Mouse (Mus musculus) intestine, postnatal 0 days (tissue): ENCODE measurements around the gene Scfd2. TPM values are rescaled to one million over a fixed set of nuclear protein-coding genes. Genes with fewer than 3 reads are reported as not detected.

Experiments
- ATAC-seq: fragments of 200-750 bp; cut with Nextera tagmentation; 2 replicates; pipeline ENCODE4 v1.8.0; 2017; ENCODE audit warnings: mild to moderate bottlenecking, moderate TSS enrichment, moderate library complexity
- H3K27ac ChIP-seq: fragments of 300-500 bp; sonication (generic); 2 replicates; pipeline ENCODE4 v1.5.1; 2014; ENCODE audit warnings: mild to moderate bottlenecking, low read depth, low read length, moderate library complexity
- H3K27me3 ChIP-seq: fragments of 300-500 bp; sonication (generic); replicated peaks from 2 replicates; pipeline ENCODE4 v1.6.1; 2014; ENCODE audit warnings: low read length, mixed read lengths; ENCODE audit not compliant: control insufficient read depth, insufficient read depth
- H3K36me3 ChIP-seq: fragments of 300-500 bp; sonication (generic); 2 replicates; pipeline ENCODE4 v1.6.1; 2014; ENCODE audit warnings: mild to moderate bottlenecking, moderate library complexity; ENCODE audit not compliant: control insufficient read depth, insufficient read depth
- H3K4me1 ChIP-seq: fragments of 300-500 bp; sonication (generic); replicated peaks from 2 replicates; pipeline ENCODE4 v1.6.1; 2014; ENCODE audit warnings: antibody characterized with exemption, low read length, mixed read lengths; ENCODE audit not compliant: control insufficient read depth, insufficient read depth
- H3K4me2 ChIP-seq: fragments of 300-500 bp; sonication (generic); replicated peaks from 2 replicates; pipeline ENCODE4 v1.6.1; 2014; ENCODE audit warnings: low read depth, mild to moderate bottlenecking, moderate library complexity
- H3K4me3 ChIP-seq: fragments of 300-500 bp; sonication (generic); 2 replicates; pipeline ENCODE4 v1.5.1; 2014; ENCODE audit warnings: low read depth, low read length
- H3K9ac ChIP-seq: fragments of 300-500 bp; sonication (generic); 2 replicates; pipeline ENCODE4 v1.6.1; 2014; ENCODE audit warnings: mild to moderate bottlenecking, low read depth, low read length
- H3K9me3 ChIP-seq: fragments of 300-500 bp; sonication (generic); 2 replicates; pipeline ENCODE4 v1.6.1; 2016; ENCODE audit warnings: mixed run types; ENCODE audit not compliant: control insufficient read depth
- CTCF ChIP-seq: sonication (generic); IDR thresholded peaks from 2 replicates; pipeline ENCODE4 v1.5.1; 2016; ENCODE audit warnings: low read depth, mild to moderate bottlenecking, control low read depth, antibody characterized with exemption, moderate library complexity
- WGBS: fragments of 180-500 bp; shearing (Covaris S2); extraction: QIAGEN DNeasy Blood & Tissue Kit; methylation state at CpG from one replicate; pipeline ENCODE4 v1.1.7; 2014; 5-methylcytosine and 5-hydroxymethylcytosine counted together
- polyA plus RNA-seq: library from polyadenylated mRNA; unstranded; fragments of >200 nt; fragmentation: Nextera tagmentation; extraction: Ambion mirVana; gene quantifications from 2 replicates; pipeline ENCODE4 v1.2.1, GENCODE M21; 2015

The Scfd2 gene
- polyA plus RNA-seq, 1 experiment from 2014 or later, result 16.8 TPM

- 31% methylated on average over 7 of the region's 7 CpGs for WGBS
- no peak overlapping the region for H3K9ac ChIP-seq
- peak; percentile 57 for ATAC-seq
- no peak overlapping the region for H3K4me3 ChIP-seq
- TF ChIP-seq CTCF, result no peak
- peak overlapping the region; percentile 98 for H3K4me2 ChIP-seq
- H3K9me3 ChIP-seq, result no peaks in the 10 kb centered on the region
- H3K27me3 ChIP-seq, result no peaks in the 10 kb centered on the region
- peaks cover 13% of the 10 kb centered on the region for H3K36me3 ChIP-seq
- H3K27ac ChIP-seq, result peak overlapping the region; percentile 72; the same call in 1 of the 2 replicates
- 0 out of 2 replicates have a peak, but pooled peaks cover 3% of the 10 kb centered on the region for H3K4me1 ChIP-seq
These were observed 337.9 kb downstream of the Scfd2 start for GRCm38 (mm10) chr5:74193626-74194025.

DNA sequence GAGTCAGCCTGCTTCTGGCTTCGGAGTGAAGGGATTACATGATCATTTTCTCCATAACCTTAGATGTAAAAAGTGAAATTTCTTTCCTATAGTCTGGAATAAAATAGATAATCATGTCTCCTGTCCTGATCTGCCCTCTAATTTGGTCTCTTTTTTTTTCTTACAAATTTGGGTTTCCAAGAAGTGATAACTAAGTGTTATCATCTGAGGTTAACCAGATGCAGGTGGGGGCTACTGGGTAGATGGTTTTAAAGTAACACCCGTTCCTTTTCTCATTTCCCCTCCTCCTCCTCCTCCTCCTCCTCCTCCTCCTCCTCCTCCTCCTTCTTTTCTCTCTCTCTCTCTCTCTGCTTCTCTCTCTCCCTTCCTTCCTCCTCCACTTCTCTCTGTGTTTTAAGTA, 338.6 kb downstream of the Scfd2 start:
- Histone ChIP-seq H3K4me2 (peak overlapping the region; percentile 98; the same call in 1 of the 2 replicates), H3K36me3 (peaks cover 7% of the 10 kb centered on the region), H3K9ac (no peak overlapping the region), H3K9me3 (no peaks in the 10 kb centered on the region), H3K27ac (no peak overlapping the region), H3K4me3 (no peak overlapping the region), H3K4me1 (0 out of 2 replicates have a peak, but pooled peaks cover 3% of the 10 kb centered on the region), H3K27me3 (no peaks in the 10 kb centered on the region)
- no peak for ATAC-seq
- 61% methylated on average over 2 of the region's 2 CpGs for WGBS
- no peak for TF ChIP-seq CTCF

DNA sequence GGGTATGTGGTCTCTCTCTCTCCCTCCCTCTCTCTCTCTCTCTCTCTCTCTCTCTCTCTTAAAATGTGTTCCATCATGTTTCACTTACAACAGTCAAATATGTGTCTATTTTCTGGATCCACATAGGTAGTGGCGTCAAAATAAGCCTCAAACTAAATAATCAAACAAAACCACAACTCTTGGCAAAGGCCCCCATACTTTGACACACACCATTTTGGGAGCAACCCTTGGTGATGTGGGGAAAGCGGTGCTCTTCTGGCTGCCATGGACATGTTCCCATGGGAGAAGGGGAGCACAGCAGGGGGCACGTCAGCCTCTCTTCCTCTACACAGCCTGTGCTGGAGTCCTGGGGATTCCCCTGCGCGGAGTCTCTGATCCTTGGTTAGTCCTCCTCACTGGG, 340.6 kb downstream of the Scfd2 start:
- no peaks in the 10 kb centered on the region for H3K27me3 ChIP-seq
- no peak overlapping the region for H3K27ac ChIP-seq
- no peaks in the 10 kb centered on the region for H3K9me3 ChIP-seq
- no peaks in the 10 kb centered on the region for H3K36me3 ChIP-seq
- ATAC-seq, result no peak
- no peak overlapping the region for H3K9ac ChIP-seq
- H3K4me3 ChIP-seq, result no peak overlapping the region
- TF ChIP-seq CTCF, result no peak
- no peak overlapping the region for H3K4me2 ChIP-seq
- WGBS, result 87% methylated on average over 5 of the region's 5 CpGs
- H3K4me1 ChIP-seq, result 0 out of 2 replicates have a peak, but pooled peaks cover 3% of the 10 kb centered on the region

DNA sequence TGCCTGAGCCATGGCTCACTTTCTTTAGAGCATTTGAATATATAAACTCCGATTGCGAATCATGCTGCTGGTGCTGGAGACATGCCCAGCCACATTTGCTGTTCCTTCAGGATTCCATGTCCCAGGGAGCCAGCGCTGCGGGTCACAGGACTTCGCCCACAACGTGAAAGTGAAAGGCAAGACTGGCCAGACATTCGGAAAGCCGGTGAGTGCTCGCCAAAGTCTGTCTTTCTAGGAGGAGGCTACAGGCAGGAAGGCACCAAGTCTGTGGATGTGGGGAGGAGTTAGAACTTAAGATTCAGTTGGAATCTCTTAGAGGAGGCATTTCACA, 341.4 kb downstream of the Scfd2 start:
- TF ChIP-seq CTCF, result no peak
- no peak for ATAC-seq
- H3K4me2 ChIP-seq, result peak overlapping the region; percentile 25; the same call in 1 of the 2 replicates
- H3K4me3 ChIP-seq, result no peak overlapping the region
- H3K9me3 ChIP-seq, result no peaks in the 10 kb centered on the region
- H3K9ac ChIP-seq, result no peak overlapping the region
- 0 out of 2 replicates have a peak, but pooled peaks cover 3% of the 10 kb centered on the region for H3K4me1 ChIP-seq
- no peaks in the 10 kb centered on the region for H3K27me3 ChIP-seq
- no peak overlapping the region for H3K27ac ChIP-seq
- WGBS, result 47% methylated on average over 9 of the region's 9 CpGs
- H3K36me3 ChIP-seq, result no peaks in the 10 kb centered on the region

GRCm38 (mm10) chr5:74189484-74190160, 341.9 kb downstream of the Scfd2 start:
- no peak for ATAC-seq
- H3K27ac ChIP-seq, result no peak overlapping the region
- no peaks in the 10 kb centered on the region for H3K36me3 ChIP-seq
- H3K9me3 ChIP-seq, result no peaks in the 10 kb centered on the region
- peak overlapping the region; percentile 25; the same call in 1 of the 2 replicates for H3K4me2 ChIP-seq
- no peak overlapping the region for H3K9ac ChIP-seq
- H3K4me1 ChIP-seq, result no peaks in the 10 kb centered on the region
- WGBS, result 72% methylated on average over 9 of the region's 9 CpGs
- no peak for TF ChIP-seq CTCF
- no peaks in the 10 kb centered on the region for H3K27me3 ChIP-seq
- no peak overlapping the region for H3K4me3 ChIP-seq

DNA sequence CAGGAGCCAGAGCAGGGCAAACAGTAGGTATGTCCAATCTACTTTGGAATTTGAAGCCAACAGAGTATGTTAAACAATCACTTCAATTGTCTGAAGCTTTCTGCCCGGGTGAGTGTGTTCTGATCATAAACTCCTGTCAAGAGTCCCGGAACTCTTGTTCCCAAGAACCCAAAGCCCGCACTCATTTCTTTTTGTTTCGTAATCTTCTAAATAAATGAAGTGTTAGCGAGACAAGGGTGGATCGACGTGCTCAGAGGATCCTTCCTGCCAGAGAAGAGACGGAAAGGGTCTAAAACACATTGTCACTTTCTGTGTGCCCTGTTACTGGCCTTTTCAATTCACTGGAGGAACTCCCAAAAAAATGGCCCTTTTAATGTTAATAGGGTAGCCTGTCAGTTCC, 342.7 kb downstream of the Scfd2 start:
- ATAC-seq, result no peak
- Histone ChIP-seq H3K4me1 (no peaks in the 10 kb centered on the region), H3K4me2 (no peak overlapping the region), H3K36me3 (no peaks in the 10 kb centered on the region), H3K9me3 (no peaks in the 10 kb centered on the region), H3K4me3 (no peak overlapping the region), H3K27me3 (no peaks in the 10 kb centered on the region), H3K27ac (no peak overlapping the region), H3K9ac (no peak overlapping the region)
- 58% methylated on average over 8 of the region's 8 CpGs for WGBS
- no peak for TF ChIP-seq CTCF
